Mouse (Mus musculus) bone marrow, adult 2 months (tissue): Measurements from ENCODE around the gene Olfr616.

Source experiments
- CTCF ChIP-seq: fragments of 200-500 bp; IDR thresholded peaks from 2 replicates; pipeline ENCODE4 v1.5.1; 2011; ENCODE audit warnings: low read length, control low read depth; ENCODE audit not compliant: control insufficient read depth, insufficient read depth
- POLR2A ChIP-seq: fragments of 200-500 bp; IDR thresholded peaks from 2 replicates; pipeline ENCODE4 v1.6.1; 2011; ENCODE audit warnings: low read depth, mild to moderate bottlenecking, control low read depth, low read length, borderline replicate concordance; ENCODE audit not compliant: control insufficient read depth

- no peak for TF ChIP-seq CTCF
- no peak for TF ChIP-seq POLR2A
Measured at GRCm38 (mm10) chr7:103555779-103556178, 13.2 kb downstream of the Olfr616 start, which contains the start of gene Olfr615.
